Mouse (Mus musculus) liver, adult 2 months (tissue): ENCODE data around the gene Hydin.

Source experiments
- CTCF ChIP-seq: fragments of 200-500 bp; IDR thresholded peaks from 2 replicates; pipeline ENCODE4 v1.5.1; 2011; ENCODE audit warnings: low read depth, low read length, control low read depth
- POLR2A ChIP-seq: fragments of 200-500 bp; IDR thresholded peaks from 2 replicates; pipeline ENCODE4 v1.6.1; 2011; ENCODE audit warnings: low read length, control low read depth; ENCODE audit not compliant: insufficient read depth; ENCODE audit errors: extremely low read depth

GRCm38 (mm10) chr8:110444276-110444675, 177.5 kb downstream of the Hydin start:
- TF ChIP-seq CTCF (no peak), POLR2A (no peak)
